Mouse (Mus musculus): ENCODE measurements at regions not wholly inside any gene's neighbourhood (a gene's known extent, or its start where the extent isn't known, plus 50 kb on each side); places are given as distances from the start of the nearest gene placed in this dataset.

DNA sequence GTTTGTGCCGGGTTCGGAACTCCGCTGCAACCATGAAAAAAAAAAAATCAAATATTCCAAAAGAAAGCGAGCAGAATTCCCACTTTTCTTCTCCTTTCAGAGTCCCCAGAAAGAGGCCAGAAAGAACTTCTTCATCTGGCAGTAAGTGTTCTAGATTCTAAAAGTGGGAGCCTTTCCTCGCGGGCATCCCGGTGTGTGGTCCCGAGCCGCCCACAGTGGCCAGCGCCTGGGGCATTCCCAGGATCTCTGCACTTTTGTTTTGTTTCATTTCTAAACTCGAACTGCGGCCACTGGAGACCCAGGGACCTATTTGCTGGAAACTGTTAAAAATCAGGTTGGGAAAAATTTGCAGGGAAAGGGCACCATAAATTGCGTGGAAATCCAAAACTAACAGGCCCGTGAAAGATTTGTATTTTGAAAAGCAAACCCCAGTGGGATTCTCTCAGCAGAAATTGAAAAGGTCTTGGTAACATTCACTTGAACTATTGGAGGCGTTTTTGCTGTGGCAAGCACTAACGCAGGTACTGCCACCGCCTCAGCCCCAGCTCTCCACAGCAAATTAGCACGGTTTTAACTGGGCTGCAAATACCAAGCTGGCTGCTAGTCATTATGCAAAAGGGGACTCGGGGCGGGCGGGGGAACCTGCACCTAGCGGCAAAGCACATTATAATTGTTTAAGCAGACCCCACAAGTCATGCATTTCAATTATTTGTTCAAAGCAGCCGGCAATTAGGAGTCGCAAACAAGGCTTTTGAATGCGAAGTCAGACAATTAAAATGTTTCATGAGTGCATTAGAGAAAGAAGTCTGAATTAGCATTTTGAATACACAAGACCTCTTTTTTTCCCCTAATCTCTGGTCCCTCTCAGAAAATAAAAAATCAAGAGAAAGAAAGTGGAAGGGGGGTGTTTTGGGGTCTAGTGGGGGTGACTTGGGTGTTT, 90.9 kb downstream of the Foxb1 start:
- H3K27ac ChIP-seq (ENCODE audit: low read depth): no peak overlapping the region
- WGBS: 3% methylated on average over 25 of the region's 25 CpGs
- H3K9ac ChIP-seq (ENCODE audit: low read length): no peak overlapping the region
- 0 out of 2 replicates have a peak overlapping the region, but pooled peaks have one; percentile 16 for H3K4me3 ChIP-seq (ENCODE audit: low read depth, low read length)
- DNase-seq (ENCODE audit: low spot score): no peak
- no peaks in the 10 kb centered on the region for H3K36me3 ChIP-seq (ENCODE audit: control insufficient read depth, insufficient read depth, low read length)
- no peak overlapping the region; the same call in 1 of the 2 replicates for H3K4me2 ChIP-seq (ENCODE audit: low read length)
- 0 out of 2 replicates have a peak, but pooled peaks cover 3% of the 10 kb centered on the region for H3K9me3 ChIP-seq (ENCODE audit: control insufficient read depth, low read length)
- no peaks in the 10 kb centered on the region; the same call in 1 of the 2 replicates for H3K4me1 ChIP-seq (replicated peaks; ENCODE audit: control insufficient read depth, insufficient read depth, low read length)
- ATAC-seq (replicated peaks; ENCODE audit: low FRiP score, low TSS enrichment, low read depth): no peak
- peaks cover 76% of the 10 kb centered on the region for H3K27me3 ChIP-seq (replicated peaks; ENCODE audit: control insufficient read depth, insufficient read depth, low read length)

DNA sequence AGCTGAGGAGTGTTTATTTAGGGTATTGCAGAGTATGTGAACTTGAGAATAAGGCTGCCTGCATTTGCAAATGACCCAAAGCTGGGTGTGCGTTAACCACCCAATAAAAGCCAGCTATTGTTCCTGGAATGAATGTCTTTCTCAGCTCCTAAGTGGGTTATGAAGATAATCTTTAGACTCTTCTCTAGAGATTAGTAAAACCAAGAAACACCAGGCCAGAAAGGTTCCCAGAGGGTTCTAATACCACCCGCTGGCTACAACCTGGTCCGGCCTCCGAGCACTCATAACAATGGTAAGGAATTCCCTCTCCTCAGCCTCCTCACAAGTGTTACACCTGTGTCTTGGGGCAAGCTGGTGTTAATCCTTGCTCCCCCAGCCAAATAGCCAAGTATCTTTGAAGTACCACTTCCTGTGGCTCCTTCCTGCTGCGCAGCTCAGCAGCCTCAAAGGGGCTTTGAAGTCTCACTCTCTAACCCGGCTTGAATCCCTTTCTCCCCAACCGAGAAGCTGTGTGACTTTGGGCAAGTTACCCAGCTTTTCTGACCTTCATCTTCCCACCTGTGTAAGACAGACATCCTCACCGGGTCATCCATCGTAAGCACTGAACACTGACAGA, 92.2 kb downstream of the Foxb1 start:
- H3K27ac ChIP-seq (ENCODE audit: low read depth): no peak overlapping the region
- WGBS: 5% methylated on average over 9 of the region's 9 CpGs
- peaks cover 72% of the 10 kb centered on the region for H3K27me3 ChIP-seq (replicated peaks; ENCODE audit: control insufficient read depth, insufficient read depth, low read length)

DNA sequence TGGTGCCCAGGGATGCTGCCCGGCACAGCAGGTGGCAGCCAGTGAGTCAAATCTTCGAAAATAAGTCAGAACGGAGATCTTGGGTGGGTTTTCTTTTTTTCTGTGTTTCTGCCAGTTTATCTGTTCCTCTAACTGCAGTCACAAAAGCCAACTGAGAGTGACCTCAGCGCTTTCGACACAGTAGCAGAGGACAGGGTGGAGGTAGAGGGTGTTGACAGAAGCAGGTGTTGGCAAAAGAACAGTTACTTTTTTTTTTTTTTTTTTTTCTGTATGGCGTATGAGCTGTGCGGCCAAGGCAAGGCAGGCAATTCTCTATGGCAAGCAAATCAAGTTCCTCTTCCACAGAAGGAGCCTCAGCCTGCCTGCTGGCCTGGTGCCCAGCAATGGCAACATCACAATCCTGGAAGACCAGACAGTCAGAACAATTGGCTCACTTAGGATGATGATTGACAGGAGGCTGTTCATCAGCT, 93.6 kb downstream of the Foxb1 start:
- ATAC-seq (replicated peaks; ENCODE audit: low FRiP score, low TSS enrichment, low read depth): no peak
- peaks cover 57% of the 10 kb centered on the region for H3K27me3 ChIP-seq (replicated peaks; ENCODE audit: control insufficient read depth, insufficient read depth, low read length)
- no peak overlapping the region for H3K4me2 ChIP-seq (ENCODE audit: low read length)

More for the DNA sequence above, 92.2 kb downstream of the Foxb1 start:
- ATAC-seq (replicated peaks; ENCODE audit: low FRiP score, low TSS enrichment, low read depth) (no peak), DNase-seq (ENCODE audit: low spot score) (no peak)
- H3K4me3 ChIP-seq (ENCODE audit: low read depth, low read length): no peak overlapping the region
- no peaks in the 10 kb centered on the region for H3K36me3 ChIP-seq (ENCODE audit: control insufficient read depth, insufficient read depth, low read length)
- H3K4me1 ChIP-seq (replicated peaks; ENCODE audit: control insufficient read depth, insufficient read depth, low read length): no peaks in the 10 kb centered on the region; the same call in 1 of the 2 replicates
- no peak overlapping the region for H3K4me2 ChIP-seq (ENCODE audit: low read length)
- no peaks in the 10 kb centered on the region for H3K9me3 ChIP-seq (ENCODE audit: control insufficient read depth, low read length)
- H3K9ac ChIP-seq (ENCODE audit: low read length): no peak overlapping the region

DNA sequence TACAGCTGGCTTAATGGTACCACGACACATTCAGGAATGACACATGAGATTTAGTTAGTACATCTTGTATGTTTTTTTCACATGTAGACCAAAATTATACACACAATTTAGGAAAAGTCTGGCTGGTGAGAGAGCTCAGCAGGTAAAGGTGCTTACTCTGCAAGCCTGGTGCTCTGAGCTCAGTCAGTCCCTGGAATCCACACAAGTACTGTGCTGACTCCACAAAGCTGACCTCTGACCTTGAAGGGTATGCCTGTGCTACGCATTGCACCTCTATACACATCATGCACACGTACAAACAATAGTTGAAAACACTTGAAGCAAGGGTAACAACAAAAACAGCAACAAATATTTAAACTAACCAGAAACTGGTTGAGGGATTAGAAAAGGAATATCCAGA, 96.5 kb downstream of the Foxb1 start:
- H3K4me3 ChIP-seq (ENCODE audit: low read depth, low read length): no peak overlapping the region
- H3K27ac ChIP-seq (ENCODE audit: low read depth): no peak overlapping the region
- no peaks in the 10 kb centered on the region for H3K9me3 ChIP-seq (ENCODE audit: control insufficient read depth, low read length)
- H3K36me3 ChIP-seq (ENCODE audit: control insufficient read depth, insufficient read depth, low read length): no peaks in the 10 kb centered on the region
- no peak overlapping the region for H3K4me2 ChIP-seq (ENCODE audit: low read length)
- H3K4me1 ChIP-seq (replicated peaks; ENCODE audit: control insufficient read depth, insufficient read depth, low read length): no peaks in the 10 kb centered on the region
- DNase-seq (ENCODE audit: low spot score) (no peak), ATAC-seq (replicated peaks; ENCODE audit: low FRiP score, low TSS enrichment, low read depth) (no peak)
- H3K27me3 ChIP-seq (replicated peaks; ENCODE audit: control insufficient read depth, insufficient read depth, low read length): peaks cover 28% of the 10 kb centered on the region
- no peak overlapping the region for H3K9ac ChIP-seq (ENCODE audit: low read length)
- WGBS: 80% methylated on average over 3 of the region's 3 CpGs

More for the DNA sequence above, 93.6 kb downstream of the Foxb1 start:
- Histone ChIP-seq H3K4me3 (ENCODE audit: low read depth, low read length) (no peak overlapping the region), H3K9ac (ENCODE audit: low read length) (no peak overlapping the region), H3K9me3 (ENCODE audit: control insufficient read depth, low read length) (no peaks in the 10 kb centered on the region), H3K36me3 (ENCODE audit: control insufficient read depth, insufficient read depth, low read length) (no peaks in the 10 kb centered on the region), H3K27ac (ENCODE audit: low read depth) (no peak overlapping the region), H3K4me1 (replicated peaks; ENCODE audit: control insufficient read depth, insufficient read depth, low read length) (no peaks in the 10 kb centered on the region; the same call in 1 of the 2 replicates)
- no peak for DNase-seq (ENCODE audit: low spot score)
- 81% methylated on average over 7 of the region's 7 CpGs for WGBS

DNA sequence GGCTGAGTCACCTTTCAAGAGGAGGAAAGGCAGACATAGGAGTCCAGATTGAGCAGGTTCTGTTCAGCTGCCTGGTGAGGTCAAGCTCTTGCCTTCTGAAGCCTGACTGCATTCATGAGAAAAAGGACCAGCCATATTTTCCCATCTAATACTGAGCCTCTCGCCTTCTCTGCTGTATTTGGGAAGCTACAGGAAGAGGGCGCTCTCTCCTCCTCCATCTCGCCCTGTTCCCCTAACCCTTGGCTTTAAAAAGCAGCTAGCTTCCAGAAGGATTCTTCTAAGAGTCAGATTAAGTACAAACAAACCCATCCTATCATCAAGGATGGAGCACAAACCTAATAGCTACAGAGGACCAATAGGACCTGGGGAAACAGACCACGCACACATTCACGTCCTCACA, 98.3 kb downstream of the Foxb1 start:
- Histone ChIP-seq H3K36me3 (ENCODE audit: control insufficient read depth, insufficient read depth, low read length) (no peaks in the 10 kb centered on the region), H3K9ac (ENCODE audit: low read length) (no peak overlapping the region), H3K4me3 (ENCODE audit: low read depth, low read length) (no peak overlapping the region), H3K4me1 (replicated peaks; ENCODE audit: control insufficient read depth, insufficient read depth, low read length) (no peaks in the 10 kb centered on the region), H3K27me3 (replicated peaks; ENCODE audit: control insufficient read depth, insufficient read depth, low read length) (peaks cover 10% of the 10 kb centered on the region), H3K27ac (ENCODE audit: low read depth) (no peak overlapping the region), H3K9me3 (ENCODE audit: control insufficient read depth, low read length) (no peaks in the 10 kb centered on the region), H3K4me2 (ENCODE audit: low read length) (no peak overlapping the region)
- no peak for DNase-seq (ENCODE audit: low spot score)
- no peak for ATAC-seq (replicated peaks; ENCODE audit: low FRiP score, low TSS enrichment, low read depth)
- WGBS: 35% methylated on average over 5 of the region's 5 CpGs

DNA sequence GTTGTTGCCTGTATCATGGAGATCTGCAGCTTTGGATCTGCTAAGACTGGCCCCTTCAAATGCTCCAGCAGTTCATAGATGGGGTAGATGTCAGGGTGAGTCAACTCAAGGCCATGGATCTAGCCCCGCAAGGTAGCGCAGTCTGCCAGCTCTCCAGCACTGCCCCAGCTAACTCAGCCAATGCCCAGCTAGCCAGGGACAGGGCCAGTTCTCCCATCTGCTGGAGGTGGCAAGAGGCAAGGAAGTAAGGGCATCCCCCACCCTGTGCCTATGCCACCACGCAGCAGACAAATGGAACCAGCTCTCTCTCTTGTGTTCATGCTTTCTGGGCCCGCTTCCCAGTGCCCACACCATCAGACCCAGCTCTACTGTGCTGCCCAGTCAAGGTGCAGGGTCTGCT, 102.5 kb downstream of the Foxb1 start:
- DNase-seq (ENCODE audit: low spot score): no peak
- H3K4me1 ChIP-seq (replicated peaks; ENCODE audit: control insufficient read depth, insufficient read depth, low read length): no peaks in the 10 kb centered on the region
- WGBS: 94% methylated on average over 4 of the region's 4 CpGs
- H3K9ac ChIP-seq (ENCODE audit: low read length): no peak overlapping the region
- no peaks in the 10 kb centered on the region for H3K36me3 ChIP-seq (ENCODE audit: control insufficient read depth, insufficient read depth, low read length)
- H3K27ac ChIP-seq (ENCODE audit: low read depth): no peak overlapping the region
- H3K27me3 ChIP-seq (replicated peaks; ENCODE audit: control insufficient read depth, insufficient read depth, low read length): no peaks in the 10 kb centered on the region
- H3K4me2 ChIP-seq (ENCODE audit: low read length): no peak overlapping the region
- no peak for ATAC-seq (replicated peaks; ENCODE audit: low FRiP score, low TSS enrichment, low read depth)
- no peak overlapping the region for H3K4me3 ChIP-seq (ENCODE audit: low read depth, low read length)
- H3K9me3 ChIP-seq (ENCODE audit: control insufficient read depth, low read length): no peaks in the 10 kb centered on the region

DNA sequence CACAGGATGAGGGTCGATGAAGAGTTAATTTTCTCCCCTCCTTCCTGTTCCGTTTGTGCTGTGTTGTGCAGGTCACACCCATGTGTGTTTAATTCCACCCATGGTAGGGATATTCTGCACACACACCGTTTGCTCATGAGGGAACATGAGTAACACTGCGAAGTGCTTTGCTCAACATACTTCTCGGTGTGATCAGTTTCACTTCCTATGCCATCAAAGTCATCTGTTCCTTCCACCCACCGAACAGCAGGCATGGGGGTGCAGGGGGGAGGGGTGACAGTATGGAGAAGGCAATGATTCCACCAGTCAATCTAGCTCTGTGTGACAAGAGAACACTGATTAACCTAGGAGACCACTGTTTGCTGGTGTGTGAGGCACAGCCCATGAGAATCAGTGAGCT, 104.7 kb downstream of the Foxb1 start:
- Histone ChIP-seq H3K27ac (ENCODE audit: low read depth) (no peak overlapping the region), H3K9me3 (ENCODE audit: control insufficient read depth, low read length) (no peaks in the 10 kb centered on the region), H3K4me3 (ENCODE audit: low read depth, low read length) (no peak overlapping the region), H3K4me1 (replicated peaks; ENCODE audit: control insufficient read depth, insufficient read depth, low read length) (no peaks in the 10 kb centered on the region), H3K27me3 (replicated peaks; ENCODE audit: control insufficient read depth, insufficient read depth, low read length) (no peaks in the 10 kb centered on the region), H3K9ac (ENCODE audit: low read length) (no peak overlapping the region), H3K4me2 (ENCODE audit: low read length) (no peak overlapping the region), H3K36me3 (ENCODE audit: control insufficient read depth, insufficient read depth, low read length) (no peaks in the 10 kb centered on the region)
- ATAC-seq (replicated peaks; ENCODE audit: low FRiP score, low TSS enrichment, low read depth) (no peak), DNase-seq (ENCODE audit: low spot score) (no peak)
- 71% methylated on average over 6 of the region's 6 CpGs for WGBS

DNA sequence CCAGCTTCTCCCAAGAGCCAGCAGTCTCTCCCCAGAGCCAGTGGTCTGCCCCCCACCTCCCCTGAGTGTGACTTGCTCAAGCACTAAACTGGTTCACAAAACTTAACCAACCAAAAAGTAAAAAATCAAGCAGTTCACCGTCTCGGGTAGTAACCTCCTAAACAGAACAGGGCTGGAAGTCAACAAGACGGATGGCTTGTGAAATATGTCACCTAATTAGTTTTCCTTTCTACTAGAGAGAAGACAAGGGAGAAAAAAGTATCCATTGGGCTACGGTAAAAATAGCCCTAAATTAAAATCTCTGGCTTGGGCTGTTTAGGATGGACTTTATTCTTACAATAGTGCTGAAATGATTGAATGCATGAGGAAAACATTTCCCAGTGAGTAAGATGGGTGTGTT, 108.6 kb downstream of the Foxb1 start:
- 48% methylated on average over 4 of the region's 4 CpGs for WGBS
- Histone ChIP-seq H3K27me3 (replicated peaks; ENCODE audit: control insufficient read depth, insufficient read depth, low read length) (no peaks in the 10 kb centered on the region), H3K4me2 (ENCODE audit: low read length) (no peak overlapping the region), H3K4me1 (replicated peaks; ENCODE audit: control insufficient read depth, insufficient read depth, low read length) (no peaks in the 10 kb centered on the region), H3K9ac (ENCODE audit: low read length) (no peak overlapping the region), H3K4me3 (ENCODE audit: low read depth, low read length) (no peak overlapping the region), H3K9me3 (ENCODE audit: control insufficient read depth, low read length) (no peaks in the 10 kb centered on the region), H3K36me3 (ENCODE audit: control insufficient read depth, insufficient read depth, low read length) (no peaks in the 10 kb centered on the region), H3K27ac (ENCODE audit: low read depth) (no peak overlapping the region)
- DNase-seq (ENCODE audit: low spot score) (no peak), ATAC-seq (replicated peaks; ENCODE audit: low FRiP score, low TSS enrichment, low read depth) (no peak)
